Mouse (Mus musculus) CD4-positive, CD25-positive, alpha-beta regulatory T cell, adult 4 months (primary cell): ENCODE data around the gene Cd79b. TPM values are rescaled to one million over a fixed set of nuclear protein-coding genes. Genes with fewer than 3 reads are reported as not detected.
A peak's percentile ranks its signal among the peaks of the same experiment; 100 is the strongest.

Source experiments
- ATAC-seq: one replicate; pipeline ENCODE4 v1.8.0; 2017
- polyA plus RNA-seq, 2 experiments: library from polyadenylated mRNA; unstranded; fragments of 100-300 nt; shearing (Covaris generic); gene quantifications; one replicate each; pipeline ENCODE4 v1.2.1; 2017

Gene Cd79b
- polyA plus RNA-seq, 2 experiments from 2014 or later, result 44.8 to 77.1 TPM

GRCm38 (mm10) chr11:106273311-106273684, 41.3 kb downstream of the Cd79b start:
- no peak for ATAC-seq

DNA sequence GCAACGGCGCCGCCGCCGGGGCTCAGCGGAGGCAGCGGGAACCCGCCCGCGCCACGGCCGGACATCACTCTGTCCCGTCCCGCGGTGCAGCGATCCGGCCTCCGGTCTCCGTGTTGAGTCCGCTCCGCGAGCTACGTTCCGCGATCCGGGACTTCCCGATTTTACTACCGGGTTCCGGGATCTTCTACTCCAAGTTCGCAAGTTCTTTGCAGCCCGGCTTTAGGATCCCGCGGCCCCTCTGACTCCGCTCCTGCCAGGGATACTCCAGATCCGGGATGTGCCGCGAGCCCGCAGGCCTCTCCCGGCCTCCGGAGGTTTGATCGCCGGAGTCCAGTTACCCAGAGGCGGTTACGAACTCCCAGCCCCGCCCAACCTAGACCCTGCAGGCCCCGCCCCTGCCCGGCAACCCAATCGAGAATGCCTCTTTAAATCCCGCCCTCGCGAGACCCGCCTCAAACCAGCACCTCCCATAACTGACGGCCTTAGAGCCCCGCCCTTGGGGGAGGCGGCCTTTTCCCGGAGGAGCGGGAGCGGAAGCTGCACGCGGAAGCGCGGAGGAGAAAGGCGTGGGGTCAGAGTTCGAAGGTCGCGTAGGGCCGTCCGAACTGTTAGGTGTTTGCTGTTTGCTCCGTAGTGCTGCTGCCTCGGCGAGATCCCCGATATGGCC, 41.8 kb downstream of the Cd79b start, which contains the start of gene Smarcd2:
Smarcd2 (minus strand) TSS at position 329 of the 667 bp plus-strand sequence.
- peak; percentile 85 for ATAC-seq

GRCm38 (mm10) chr11:106271794-106272643, 42.5 kb downstream of the Cd79b start:
- no peak for ATAC-seq

GRCm38 (mm10) chr11:106271131-106271793, 43.3 kb downstream of the Cd79b start:
- no peak for ATAC-seq

DNA sequence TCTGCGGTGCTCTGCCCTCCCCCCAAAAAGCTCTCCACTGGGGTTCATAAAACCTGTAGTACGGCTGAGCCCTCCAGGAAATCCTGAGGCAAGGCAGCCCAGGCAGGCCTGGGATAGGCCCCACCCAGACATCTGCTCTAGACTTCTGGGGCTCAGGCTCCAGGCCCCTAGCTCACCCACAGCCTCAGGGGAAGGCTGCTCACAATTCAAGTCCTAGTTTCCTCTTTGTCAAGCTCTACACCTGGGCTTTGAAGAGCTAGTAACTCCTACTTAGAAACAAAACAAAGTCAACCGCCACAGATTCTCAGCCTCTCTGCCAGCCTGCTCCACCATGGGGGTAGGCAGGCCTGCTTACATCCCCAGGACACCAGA, 45.5 kb downstream of the Cd79b start:
- ATAC-seq, result no peak

DNA sequence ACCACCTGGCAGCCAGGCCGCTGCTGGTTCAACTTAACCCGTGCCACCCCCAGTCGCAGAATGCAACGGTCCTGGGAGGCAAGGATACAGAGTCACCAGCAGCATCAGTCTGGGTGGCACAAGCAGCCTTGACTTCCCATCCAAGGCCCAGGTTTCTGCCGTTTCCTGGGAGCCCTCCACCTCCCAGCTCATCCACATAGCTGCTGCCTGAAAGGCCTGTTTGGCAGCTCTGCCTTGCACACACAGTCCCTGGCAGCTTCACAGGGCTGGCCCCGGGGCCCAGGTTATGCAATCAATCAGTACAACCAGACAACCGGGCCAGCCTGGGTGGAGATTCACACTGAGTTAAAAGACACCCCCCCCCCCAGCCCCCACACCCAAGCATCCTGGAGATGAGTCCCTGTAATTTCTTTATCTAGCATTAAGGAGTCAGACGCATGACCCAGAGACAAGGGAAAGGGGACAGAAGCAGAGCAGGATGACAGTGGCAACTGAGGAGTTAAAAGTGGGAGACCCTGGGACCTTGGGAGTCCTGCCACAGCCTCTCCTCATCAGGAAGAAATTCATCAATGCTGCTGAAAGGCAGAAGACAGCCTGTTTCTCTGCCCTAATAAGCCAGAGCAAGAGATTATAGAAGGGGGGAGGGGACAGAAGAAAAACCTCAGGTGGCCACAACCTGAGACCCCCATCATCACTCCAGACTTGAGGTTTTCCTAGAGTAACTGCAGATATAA, 46.1 kb downstream of the Cd79b start:
- no peak for ATAC-seq

- no peak for ATAC-seq
Measured at GRCm38 (mm10) chr11:106267871-106268270, 46.7 kb downstream of the Cd79b start.

GRCm38 (mm10) chr11:106267311-106267852, 47.2 kb downstream of the Cd79b start:
- ATAC-seq, result no peak

GRCm38 (mm10) chr11:106266431-106266830, 48.1 kb downstream of the Cd79b start:
- ATAC-seq, result no peak

- no peak for ATAC-seq
Measured at GRCm38 (mm10) chr11:106265570-106265969, 49.0 kb downstream of the Cd79b start.

DNA sequence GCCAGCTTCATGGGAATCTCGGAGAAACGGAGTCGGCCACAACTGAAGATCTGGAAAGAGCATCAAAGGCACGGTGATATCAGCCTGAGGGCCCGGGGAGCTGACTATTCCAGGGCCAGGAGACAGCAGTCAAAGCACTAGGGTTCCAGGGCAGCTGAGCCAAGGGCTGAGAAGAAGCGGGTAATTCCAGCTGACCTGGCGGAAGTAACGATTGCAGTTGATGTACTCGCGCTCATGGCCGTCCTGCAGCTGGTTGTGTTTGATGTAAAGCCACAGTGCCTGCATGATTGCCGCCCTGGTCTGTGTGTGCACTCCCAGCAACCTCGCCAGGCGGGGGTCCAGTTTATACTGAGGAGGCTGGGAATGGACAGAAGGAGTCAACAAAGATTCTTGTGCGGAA, 49.6 kb downstream of the Cd79b start:
- no peak for ATAC-seq

GRCm38 (mm10) chr11:106263963-106264362, 50.6 kb downstream of the Cd79b start:
- ATAC-seq, result no peak

Other genes with a start within 250 kb of the Cd79b start
- 10 to 100 TPM in 1 of 2 experiments, 1 to 10 TPM in 1; 7.4 to 18.0 TPM for gene Taco1, start 248.7 kb downstream of the Cd79b start, polyA plus RNA-seq
- 10 to 100 TPM; 30.1 to 37.1 TPM for gene Map3k3, start 230.1 kb downstream of the Cd79b start, polyA plus RNA-seq
- not detected for gene Gm10840, start 153.9 kb downstream of the Cd79b start, polyA plus RNA-seq
- gene Limd2, start 153.9 kb downstream of the Cd79b start, polyA plus RNA-seq, result 100 to 1,000 TPM; 597 to 715 TPM
- 10 to 100 TPM; 34.5 to 40.0 TPM for gene Strada, start 112.6 kb downstream of the Cd79b start, polyA plus RNA-seq
- 10 to 100 TPM; 92.6 to 96.6 TPM for gene Ccdc47, start 98.4 kb downstream of the Cd79b start, polyA plus RNA-seq
- gene Ddx42, start 97.8 kb downstream of the Cd79b start, polyA plus RNA-seq, result 100 to 1,000 TPM in 1 of 2 experiments, 10 to 100 TPM in 1; 84.7 to 135 TPM
- 10 to 100 TPM; 52.9 to 85.8 TPM for gene Ftsj3, start 58.7 kb downstream of the Cd79b start, polyA plus RNA-seq
- 100 to 1,000 TPM; 161 to 197 TPM for gene Psmc5, start 58.6 kb downstream of the Cd79b start, polyA plus RNA-seq
- 10 to 100 TPM; 12.3 to 23.7 TPM for gene Smarcd2, start 41.8 kb downstream of the Cd79b start, polyA plus RNA-seq
- under 1 TPM; 0.39 TPM for gene Tcam1, start 38.1 kb downstream of the Cd79b start, polyA plus RNA-seq
- gene Gh, start 12.9 kb downstream of the Cd79b start, polyA plus RNA-seq, result not detected
- gene Scn4a, start 38.5 kb upstream of the Cd79b start, polyA plus RNA-seq, result under 1 TPM in 1 of 2 experiments, not detected in 1; 0.14 TPM
- gene Prr29, start 50.7 kb upstream of the Cd79b start, polyA plus RNA-seq, result under 1 TPM in 1 of 2 experiments, not detected in 1; 0.43 TPM
- 100 to 1,000 TPM; 132 to 138 TPM for gene Icam2, start 73.3 kb upstream of the Cd79b start, polyA plus RNA-seq
- 1 to 10 TPM; 1.3 to 2.3 TPM for gene Ern1, start 173.1 kb upstream of the Cd79b start, polyA plus RNA-seq